Mouse (Mus musculus) cerebellum, postnatal 14 days (tissue): Measurements from ENCODE around the gene Mprip.
"Not testable (repeated sequence)": the region's sequence is repeated elsewhere in the genome, so short reads cannot be mapped to it uniquely, and the experiment has no call there.

ENCODE experiments used
- DNase-seq, 2 experiments: peaks; one replicate each; pipeline ENCODE4 v3.0.0; 2021; ENCODE audit warnings: mixed read lengths in 2 of 2

Gene Mprip

DNA sequence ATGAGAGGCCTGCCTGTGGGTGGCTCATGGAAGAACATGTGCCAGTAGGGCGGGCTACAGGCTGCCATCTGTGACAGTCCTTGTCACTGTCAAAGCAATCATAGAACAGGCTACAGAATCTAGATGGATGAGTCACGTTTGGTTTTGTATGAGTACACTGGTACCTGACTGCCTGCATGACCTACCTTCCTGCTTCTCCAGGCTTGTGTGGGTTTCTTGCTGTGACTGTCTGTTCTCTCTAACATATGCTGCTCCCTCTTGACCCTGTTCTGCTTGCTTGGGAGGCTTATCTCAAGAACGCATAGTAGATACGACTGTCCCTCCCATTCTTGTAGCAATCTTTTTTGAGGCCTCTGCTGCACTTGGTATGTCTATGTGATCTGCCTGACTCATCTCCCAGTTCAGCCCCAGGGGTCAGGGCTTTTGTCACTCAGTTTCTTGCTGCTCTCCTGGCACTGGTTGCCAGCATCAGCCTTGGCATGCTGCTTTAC, 56.7 kb downstream of the Mprip start:
- DNase-seq: peak; percentile 19 to 42

DNA sequence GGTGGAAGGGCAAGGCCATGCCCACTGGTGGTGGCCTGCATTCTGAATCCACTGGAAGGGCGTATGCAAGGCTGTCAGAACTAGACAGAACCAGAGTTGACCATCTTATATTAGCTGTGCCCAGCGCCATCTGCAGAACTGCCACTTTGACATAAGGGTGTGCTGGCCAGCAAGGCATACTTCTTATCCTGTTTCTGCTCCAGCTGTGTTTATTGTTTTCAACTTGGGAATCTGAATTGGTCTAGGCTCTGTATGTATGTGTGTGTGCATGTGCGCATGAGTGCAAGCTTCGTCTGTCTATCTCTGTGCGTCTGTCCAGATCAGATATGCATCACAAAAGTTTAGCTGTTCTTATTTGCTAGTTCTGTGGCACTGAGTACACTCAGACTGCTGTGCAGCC, 58.1 kb downstream of the Mprip start:
- no peak for DNase-seq

DNA sequence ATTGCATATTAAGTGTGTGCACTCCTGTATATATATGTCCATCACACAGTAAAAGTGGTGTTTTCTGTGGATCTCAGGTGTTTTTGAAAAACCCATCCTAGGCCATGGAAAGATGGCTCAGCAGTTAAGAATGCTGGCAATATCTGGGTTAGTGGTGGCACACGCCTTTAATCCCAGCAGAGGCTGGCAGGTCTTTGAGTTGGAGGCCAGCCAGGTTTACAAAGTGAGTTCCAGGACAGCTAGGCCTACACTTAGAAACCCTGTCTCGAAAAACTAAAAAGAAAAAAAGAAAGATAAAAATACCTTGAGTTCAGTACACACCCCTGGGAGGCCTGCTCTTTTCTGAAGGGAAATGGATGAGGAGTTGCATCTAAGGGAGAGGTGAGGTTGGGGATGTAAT, 60.3 kb downstream of the Mprip start:
- DNase-seq: peak; percentile 37 to 57

- DNase-seq: no peak
These were observed 66.1 kb downstream of the Mprip start for GRCm38 (mm10) chr11:59727204-59727603.

DNA sequence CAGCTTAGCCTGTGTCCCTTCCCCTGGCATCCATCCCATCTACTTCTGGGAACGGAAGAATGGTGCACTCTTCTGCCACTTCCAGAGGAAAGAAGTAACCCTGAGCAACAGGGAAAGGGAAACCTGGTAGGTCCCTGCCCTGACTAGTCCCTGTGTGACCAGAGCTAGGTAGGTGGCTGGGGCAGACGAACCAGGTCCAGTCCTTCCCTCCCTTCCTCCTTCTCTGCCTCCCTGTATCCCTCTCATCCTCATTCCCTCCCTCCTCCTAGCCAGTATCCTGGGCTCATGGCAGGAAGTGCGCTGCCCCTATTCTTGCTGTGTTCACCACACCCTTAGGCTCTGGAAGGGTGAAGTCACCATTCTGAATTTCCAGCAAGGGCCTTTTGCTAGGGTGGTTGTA, 70.7 kb downstream of the Mprip start:
- DNase-seq: no peak

GRCm38 (mm10) chr11:59732407-59733066, 71.4 kb downstream of the Mprip start:
- peak; percentile 39 to 42 for DNase-seq

DNA sequence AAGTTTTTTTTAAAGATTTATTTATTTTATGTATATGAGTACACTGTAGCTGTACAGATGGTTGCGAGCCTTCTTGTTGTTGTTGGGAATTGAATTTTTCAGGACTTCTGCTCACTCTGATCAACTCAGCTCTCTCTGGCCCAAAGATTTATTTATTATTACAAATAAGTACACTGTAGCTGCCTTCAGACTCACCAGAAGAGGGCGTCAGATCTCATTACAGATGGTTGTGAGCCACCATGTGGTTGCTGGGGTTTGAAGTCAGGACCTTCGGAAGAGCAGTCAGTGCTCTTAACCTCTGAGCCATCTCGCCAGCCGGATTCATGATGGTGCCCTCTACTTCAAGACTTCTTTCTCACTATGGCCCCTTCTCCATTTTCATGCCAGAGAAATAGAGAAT, 72.5 kb downstream of the Mprip start:
- DNase-seq: not testable (repeated sequence)

GRCm38 (mm10) chr11:59734335-59734734, 73.2 kb downstream of the Mprip start:
- DNase-seq: no peak

- peak in 1 of 2 experiments; percentile 36 for DNase-seq
These were observed 74.8 kb downstream of the Mprip start for GRCm38 (mm10) chr11:59735938-59736337.

DNA sequence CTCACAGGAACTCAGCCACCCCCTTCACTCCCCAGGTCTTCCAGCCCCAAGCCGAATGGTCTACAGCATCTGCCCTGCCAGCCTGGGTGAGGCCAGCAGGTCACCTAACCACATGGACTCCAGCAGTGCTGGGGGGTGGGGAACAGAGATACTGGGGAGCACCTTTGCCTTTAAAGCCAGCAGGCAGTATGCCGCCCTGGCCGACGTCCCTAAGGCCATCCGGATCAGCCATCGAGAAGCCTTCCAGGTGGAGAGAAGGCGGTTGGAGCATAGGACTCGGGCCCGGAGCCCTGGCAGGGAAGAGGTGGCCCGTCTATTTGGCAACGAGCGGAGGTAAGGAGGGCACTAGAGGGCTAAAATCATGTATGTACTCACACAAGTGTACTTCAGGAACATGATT, 76.1 kb downstream of the Mprip start:
- DNase-seq: no peak

GRCm38 (mm10) chr11:59739996-59740395, 78.9 kb downstream of the Mprip start:
- DNase-seq: no peak

- DNase-seq: peak in 1 of 2 experiments; percentile 42
These were observed 80.8 kb downstream of the Mprip start for GRCm38 (mm10) chr11:59741915-59742314.

DNA sequence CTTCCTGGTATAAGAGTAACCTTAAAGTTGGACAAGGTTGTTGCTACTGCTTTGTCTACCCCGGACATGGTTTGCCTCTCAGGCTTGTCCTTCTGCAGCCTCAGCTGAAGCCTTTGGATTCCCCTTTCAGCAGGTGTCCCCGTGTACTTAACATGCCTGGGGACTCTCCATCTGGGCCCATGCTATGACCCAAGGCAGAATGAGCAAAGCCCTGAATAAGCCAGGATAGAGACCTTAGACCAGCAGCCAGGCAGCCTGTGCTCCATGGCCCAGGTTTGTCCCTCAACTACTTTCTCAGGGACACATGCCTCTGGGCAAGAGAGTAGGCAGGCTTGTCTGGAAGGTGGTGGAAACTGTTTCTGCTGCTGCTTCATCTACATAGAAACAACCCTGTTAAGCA, 82.2 kb downstream of the Mprip start:
- DNase-seq: no peak

DNA sequence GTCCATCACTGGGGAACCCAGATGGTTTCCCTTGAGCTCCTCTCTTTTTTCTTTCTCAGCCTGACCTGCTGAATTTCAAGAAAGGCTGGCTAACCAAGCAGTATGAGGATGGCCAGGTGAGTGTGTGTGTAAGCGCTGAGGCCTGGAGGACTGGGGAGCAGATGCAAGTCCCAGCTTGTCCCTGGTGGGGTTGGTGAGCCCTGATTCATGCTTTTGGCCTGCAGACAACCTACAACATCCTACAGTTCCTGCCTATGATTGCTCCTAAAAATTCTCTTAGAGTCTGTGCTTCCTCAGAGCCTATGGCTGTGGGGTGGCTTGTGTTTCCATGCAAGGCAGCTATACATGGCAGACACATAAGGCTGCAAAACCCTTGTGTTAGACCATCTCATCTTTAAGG, 82.6 kb downstream of the Mprip start:
- DNase-seq: no peak

DNA sequence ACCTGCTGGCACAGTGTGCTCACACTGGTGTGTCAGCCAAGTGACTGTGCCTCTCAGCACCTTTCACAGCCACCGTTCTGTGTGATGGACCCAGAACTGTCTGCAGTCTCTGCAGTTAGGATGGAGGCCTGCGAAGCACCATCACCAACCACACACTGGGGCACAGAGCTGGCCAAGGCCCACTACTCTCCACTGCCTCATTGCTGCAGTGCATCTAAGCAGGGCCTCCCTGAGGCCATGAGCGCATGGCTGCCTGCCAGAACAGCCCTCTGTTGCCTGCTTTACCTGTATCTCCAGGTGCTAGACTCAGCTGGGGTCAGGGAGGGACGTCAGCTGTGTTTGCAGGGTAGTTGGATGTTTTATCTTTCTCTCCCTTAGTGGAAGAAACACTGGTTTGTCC, 83.3 kb downstream of the Mprip start:
- peak; percentile 33 to 38 for DNase-seq

GRCm38 (mm10) chr11:59745851-59746250, 84.7 kb downstream of the Mprip start:
- no peak for DNase-seq

GRCm38 (mm10) chr11:59746614-59747013, 85.5 kb downstream of the Mprip start:
- peak; percentile 70 to 79 for DNase-seq

- no peak for DNase-seq
These were observed 87.9 kb downstream of the Mprip start for GRCm38 (mm10) chr11:59749050-59749449.

DNA sequence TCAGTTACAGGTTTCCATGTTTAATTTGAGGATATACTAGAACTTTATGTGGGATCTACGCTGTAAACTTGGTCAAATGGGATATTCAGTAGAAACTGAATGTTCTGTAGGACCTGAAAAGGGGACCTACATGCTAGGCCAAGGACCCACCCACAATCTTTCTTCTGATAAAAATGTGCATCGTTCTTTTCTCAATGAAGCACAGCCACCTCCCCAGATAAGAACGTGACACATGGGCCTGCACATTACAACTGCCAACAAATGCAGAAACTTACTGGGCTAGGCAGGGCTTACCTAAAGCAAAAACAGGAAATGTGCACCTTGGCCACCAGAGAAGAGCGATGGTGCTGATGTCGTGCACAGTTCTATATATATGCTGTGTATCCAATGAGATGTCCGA, 93.4 kb downstream of the Mprip start:
- DNase-seq: no peak

- DNase-seq: no peak
These were observed 95.2 kb downstream of the Mprip start for GRCm38 (mm10) chr11:59756351-59756750.

GRCm38 (mm10) chr11:59758191-59758985, 97.3 kb downstream of the Mprip start:
- DNase-seq: peak; percentile 53 to 55

DNA sequence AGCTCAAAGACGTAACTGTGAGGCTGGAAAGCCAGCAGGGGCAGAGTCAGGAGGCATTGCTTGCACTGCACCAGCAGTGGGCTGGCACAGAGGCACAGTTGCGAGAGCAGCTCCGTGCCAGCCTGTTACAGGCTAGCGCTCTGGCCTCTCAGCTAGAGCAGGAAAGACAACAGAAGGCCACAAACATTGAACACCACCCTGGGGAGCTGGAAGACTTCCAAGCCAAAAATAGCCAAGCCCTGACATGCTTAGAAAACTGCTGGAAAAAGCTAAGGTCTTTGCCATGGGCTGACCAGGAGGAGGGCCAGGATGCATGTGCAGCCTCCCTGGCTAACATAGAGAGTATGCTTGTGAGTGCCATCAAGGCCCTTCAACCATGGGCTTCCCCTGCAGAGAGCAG, 98.1 kb downstream of the Mprip start:
- DNase-seq: peak; percentile 96 to 97

GRCm38 (mm10) chr11:59759626-59760025, 98.5 kb downstream of the Mprip start:
- DNase-seq: no peak

GRCm38 (mm10) chr11:59760796-59761195, 99.7 kb downstream of the Mprip start:
- peak; percentile 37 to 43 for DNase-seq
